Mouse (Mus musculus): ENCODE results near the gene Lpin3.

- TF ChIP-seq GATA1 (IDR thresholded peaks at IDR 0.05; ENCODE audit: borderline replicate concordance, low read length) (no peak), FLI1 (IDR thresholded peaks at IDR 0.05; ENCODE audit: low read length) (no peak)
These were observed 30.7 kb upstream of the Lpin3 start for GRCm38 (mm10) chr2:160849617-160850240.

Measured in megakaryocyte, embryonic 14.5 days (primary cell).